Mouse (Mus musculus) lung, postnatal 0 days (tissue): ENCODE data around the gene Abcf2.

Experiments
- CTCF ChIP-seq: IDR thresholded peaks from 2 replicates; pipeline ENCODE4 v1.5.1; 2016; ENCODE audit warnings: antibody characterized with exemption, mild to moderate bottlenecking
- EP300 ChIP-seq: IDR thresholded peaks from 2 replicates; pipeline ENCODE4 v1.6.1; 2016; ENCODE audit warnings: antibody characterized with exemption, mild to moderate bottlenecking, control low read depth

DNA sequence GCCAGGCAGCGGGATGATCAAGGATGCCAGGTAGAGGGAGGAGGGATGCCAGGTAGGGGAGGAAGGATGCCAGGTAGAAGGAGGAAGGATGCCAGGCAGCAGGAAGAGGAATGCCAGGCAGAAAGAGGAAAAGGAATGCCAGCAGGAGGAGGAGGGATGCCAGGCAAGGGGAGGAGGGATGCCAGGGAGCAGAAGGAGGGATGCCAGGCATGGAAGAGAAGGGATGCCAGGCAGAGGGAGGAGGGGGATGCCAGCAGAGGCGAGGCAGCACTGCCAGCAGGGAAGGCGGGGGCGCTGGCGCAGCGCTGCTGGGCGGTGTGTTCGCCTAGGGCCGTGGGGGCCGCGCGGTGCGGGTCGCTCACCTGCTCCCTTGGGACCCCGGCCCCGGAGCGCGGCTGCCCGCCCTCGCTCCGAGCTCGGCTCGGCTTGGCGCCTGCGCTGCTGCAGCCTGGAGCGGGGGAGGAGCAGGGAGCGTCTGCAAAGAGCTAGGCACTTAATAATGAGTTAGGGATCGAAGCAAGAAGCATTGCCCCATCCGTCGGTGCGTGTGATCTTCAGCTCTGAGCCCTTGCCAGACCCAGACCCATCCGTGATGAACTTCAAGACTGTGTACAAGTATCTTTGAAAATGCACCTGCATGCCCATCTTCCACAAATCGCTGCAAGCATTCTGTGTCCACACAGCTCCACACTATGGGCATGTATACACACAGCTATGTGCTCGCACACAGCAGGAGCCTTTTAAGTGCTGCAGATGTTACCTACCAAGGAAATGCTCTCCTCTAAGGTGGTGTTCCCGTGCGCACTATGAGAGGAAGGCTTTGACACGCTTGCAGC, 46.9 kb upstream of the Abcf2 start, which contains the start of gene Smarcd3:
- no peak for TF ChIP-seq CTCF
- no peak for TF ChIP-seq EP300
